Mouse (Mus musculus) ES-E14 (cell line): Measurements from ENCODE around the gene Mid2. TPM values are rescaled to one million over a fixed set of nuclear protein-coding genes. Genes with fewer than 3 reads are reported as not detected.

Experiments
- DNase-seq: peaks from one replicate; pipeline ENCODE4 v3.0.0-alpha.2; 2013; ENCODE audit warnings: low read depth, low spot score
- H3K27ac ChIP-seq: 2 replicates; pipeline ENCODE4 v1.5.1; 2012; ENCODE audit warnings: low read depth, mild to moderate bottlenecking, low read length, moderate library complexity, mixed read lengths; ENCODE audit not compliant: poor library complexity, insufficient read depth, severe bottlenecking
- H3K36me3 ChIP-seq: 2 replicates; pipeline ENCODE4 v1.6.1; 2012; ENCODE audit warnings: mild to moderate bottlenecking, low read length, moderate library complexity, mixed read lengths; ENCODE audit not compliant: control insufficient read depth, poor library complexity, insufficient read depth, severe bottlenecking
- H3K4me1 ChIP-seq, 2 experiments: fragments of 150-350 bp in 1 of 2; sonication (generic) in 1 of 2; 2 replicates each; pipeline ENCODE4 v1.6.1; 2012; ENCODE audit warnings: low read length in 2 of 2, mild to moderate bottlenecking in 1 of 2, mixed read lengths in 1 of 2; ENCODE audit not compliant: control insufficient read depth in 2 of 2, insufficient read depth in 2 of 2, poor library complexity in 1 of 2
- H3K4me3 ChIP-seq, 2 experiments: fragments of 150-350 bp in 1 of 2; sonication (generic) in 1 of 2; 2 replicates each; pipeline ENCODE4 v1.5.1; 2012; ENCODE audit warnings: low read length in 2 of 2, low read depth in 1 of 2, mild to moderate bottlenecking in 1 of 2, mixed read lengths in 1 of 2; ENCODE audit not compliant: insufficient read depth in 1 of 2, poor library complexity in 1 of 2, severe bottlenecking in 1 of 2
- H3K9ac ChIP-seq: 2 replicates; pipeline ENCODE4 v1.6.1; 2012; ENCODE audit warnings: low read depth, mild to moderate bottlenecking, low read length, mixed read lengths; ENCODE audit not compliant: poor library complexity, insufficient read depth, severe bottlenecking
- H3K9me3 ChIP-seq: fragments of 150-350 bp; sonication (generic); 2 replicates; pipeline ENCODE4 v1.6.1; 2012; ENCODE audit warnings: low read depth, mild to moderate bottlenecking, low read length; ENCODE audit not compliant: control insufficient read depth, insufficient read depth
- CHD2 ChIP-seq: IDR thresholded peaks from 2 replicates; pipeline ENCODE4 v1.6.1; 2014; ENCODE audit warnings: mild to moderate bottlenecking, low read depth, low read length, inconsistent platforms
- HCFC1 ChIP-seq: IDR thresholded peaks from 2 replicates; pipeline ENCODE4 v1.6.1; 2012; ENCODE audit warnings: low read length, inconsistent platforms, borderline replicate concordance; ENCODE audit not compliant: insufficient read depth
- MAFK ChIP-seq: IDR thresholded peaks from 2 replicates; pipeline ENCODE4 v1.6.1; 2014; ENCODE audit warnings: mild to moderate bottlenecking, low read depth, low read length, inconsistent platforms; ENCODE audit not compliant: insufficient read depth
- ZC3H11A ChIP-seq: IDR thresholded peaks from 2 replicates; pipeline ENCODE4 v1.6.1; 2012; ENCODE audit warnings: low read depth, mild to moderate bottlenecking, inconsistent platforms, low read length, borderline replicate concordance
- ZNF384 ChIP-seq: IDR thresholded peaks from 2 replicates; pipeline ENCODE4 v1.6.1; 2012; ENCODE audit warnings: low read depth, low read length, inconsistent platforms
- in situ Hi-C, 2 experiments: fragments of 600-800 bp; cut with MboI; formaldehyde crosslinking; loops; one replicate each; pipeline ENCODE4 v1.15.1; 2025; ENCODE audit warnings: low sequenced_read_pairs in 2 of 2, inconsistent platforms in 1 of 2; ENCODE audit not compliant: unreplicated experiment in 2 of 2
- total RNA-seq: library from RNA; depleted of rRNA; stranded (reverse); fragments of 300-350 nt; gene quantifications from 2 replicates; pipeline ENCODE4 v1.2.3, GENCODE M21; 2012

The Mid2 gene
- total RNA-seq, 1 experiment, result 0.94 TPM

DNA sequence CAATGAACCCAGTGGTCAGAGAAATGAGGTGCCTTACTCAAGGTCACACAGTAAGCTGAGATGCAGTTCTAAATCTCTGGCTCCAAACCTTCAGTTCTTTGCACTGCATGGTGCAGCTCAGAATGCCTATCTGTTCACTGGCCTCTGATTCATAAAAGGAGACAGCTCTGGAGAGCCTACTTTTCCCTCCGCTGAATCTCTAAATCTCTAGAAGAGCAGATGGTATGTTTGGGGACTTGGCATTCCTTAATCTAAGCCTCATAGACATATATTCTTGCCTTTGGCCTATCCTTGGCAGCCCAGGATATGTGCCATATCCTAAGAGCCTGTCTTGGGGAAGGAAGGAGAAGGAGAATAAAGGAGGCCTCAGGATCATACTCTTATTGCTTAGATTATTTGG is 38.8 kb downstream of the Mid2 start:
- Histone ChIP-seq H3K27ac (no peak overlapping the region), H3K36me3 (no peaks in the 10 kb centered on the region), H3K9me3 (no peaks in the 10 kb centered on the region), H3K4me3 (no peak overlapping the region), H3K9ac (no peak overlapping the region), H3K4me1 (no peaks in the 10 kb centered on the region)
- DNase-seq, result no peak
- TF ChIP-seq ZC3H11A (no peak), MAFK (no peak)
- in situ Hi-C loops, result loop anchor here in 1 of 2 experiments (25.0 kb wide), 1 partner anchor 216 kb away; no protein-coding TSS in a partner anchor

DNA sequence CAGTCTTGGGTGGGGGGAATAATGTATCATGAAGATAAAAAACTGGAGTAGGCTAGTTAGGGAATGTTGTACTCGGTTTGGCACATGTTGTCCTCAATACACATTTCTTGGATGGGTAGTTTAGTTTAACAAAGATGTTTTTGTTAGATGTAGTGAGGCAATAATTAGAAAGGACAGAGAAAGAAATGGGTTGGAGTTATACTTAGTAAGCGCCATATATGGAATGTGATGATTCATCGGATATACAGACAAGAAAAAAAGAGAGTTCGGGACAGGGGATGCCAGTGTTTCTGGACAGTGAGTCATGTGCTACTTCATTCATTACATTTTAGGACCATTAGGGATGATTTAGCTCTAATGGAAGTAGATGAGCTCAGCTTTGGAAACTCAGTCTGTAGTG is 41.7 kb downstream of the Mid2 start:
- no peaks in the 10 kb centered on the region for H3K9me3 ChIP-seq
- no peak overlapping the region for H3K27ac ChIP-seq
- H3K36me3 ChIP-seq, result no peaks in the 10 kb centered on the region
- in situ Hi-C loops, result loop anchor here in 1 of 2 experiments (25.0 kb wide), 1 partner anchor 219 kb away; no protein-coding TSS in a partner anchor
- no peak for DNase-seq
- TF ChIP-seq HCFC1 (no peak), MAFK (no peak), CHD2 (no peak), ZNF384 (no peak), ZC3H11A (no peak)
- no peak overlapping the region for H3K4me3 ChIP-seq
- H3K4me1 ChIP-seq, result no peaks in the 10 kb centered on the region
- H3K9ac ChIP-seq, result no peak overlapping the region

DNA sequence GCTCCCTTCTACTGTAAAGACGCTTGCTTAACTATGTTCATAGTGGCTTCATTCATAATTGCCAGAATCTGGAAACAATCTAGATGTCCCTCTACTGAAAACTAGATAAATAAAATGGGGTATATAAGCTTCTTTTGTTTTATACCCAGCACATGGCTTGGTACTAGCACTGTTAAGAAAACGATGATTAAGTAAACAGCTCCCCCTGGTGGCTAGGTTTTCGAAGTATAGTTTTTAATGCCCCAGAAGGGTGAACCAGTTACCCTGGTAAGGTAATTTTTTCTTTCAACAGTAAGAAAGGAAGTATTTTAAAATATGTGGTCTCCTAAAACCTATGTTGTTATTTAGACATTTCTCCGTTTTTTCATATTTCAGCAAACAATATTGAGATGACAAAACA is 58.0 kb downstream of the Mid2 start:
- DNase-seq, result peak; percentile 24
- Histone ChIP-seq H3K9me3 (no peaks in the 10 kb centered on the region), H3K27ac (no peak overlapping the region), H3K4me1 (no peaks in the 10 kb centered on the region), H3K4me3 (no peak overlapping the region), H3K36me3 (no peaks in the 10 kb centered on the region), H3K9ac (no peak overlapping the region)
- no peak for TF ChIP-seq ZNF384
- in situ Hi-C loops, result loop anchor here in 1 of 2 experiments (25.0 kb wide), 1 partner anchor 235 kb away; no protein-coding TSS in a partner anchor

DNA sequence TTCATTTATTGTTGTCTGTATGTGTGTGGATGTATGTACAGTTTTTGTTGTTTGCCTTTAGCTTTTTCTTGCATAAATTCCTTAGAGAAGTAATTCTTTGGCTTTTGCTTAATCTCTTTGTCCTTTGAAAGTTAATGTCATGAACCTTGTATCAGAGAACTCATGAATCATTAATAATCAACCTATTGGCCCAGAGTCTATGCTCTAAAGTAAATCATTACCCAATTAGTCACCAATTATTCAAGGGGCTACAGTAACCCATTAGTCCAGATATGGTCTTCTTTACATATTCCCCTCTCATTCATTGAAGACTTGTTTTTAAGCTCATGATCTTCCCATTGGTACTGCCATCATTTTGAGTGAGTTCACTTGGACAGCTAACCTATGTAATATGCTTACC is 74.6 kb downstream of the Mid2 start:
- no peaks in the 10 kb centered on the region for H3K36me3 ChIP-seq
- TF ChIP-seq MAFK (no peak), HCFC1 (no peak), ZNF384 (no peak), CHD2 (no peak), ZC3H11A (no peak)
- no peak for DNase-seq
- H3K9ac ChIP-seq, result no peak overlapping the region
- in situ Hi-C loops, result no loop called here
- no peaks in the 10 kb centered on the region for H3K9me3 ChIP-seq
- H3K4me1 ChIP-seq, result no peaks in the 10 kb centered on the region
- H3K27ac ChIP-seq, result no peak overlapping the region
- H3K4me3 ChIP-seq, result no peak overlapping the region

DNA sequence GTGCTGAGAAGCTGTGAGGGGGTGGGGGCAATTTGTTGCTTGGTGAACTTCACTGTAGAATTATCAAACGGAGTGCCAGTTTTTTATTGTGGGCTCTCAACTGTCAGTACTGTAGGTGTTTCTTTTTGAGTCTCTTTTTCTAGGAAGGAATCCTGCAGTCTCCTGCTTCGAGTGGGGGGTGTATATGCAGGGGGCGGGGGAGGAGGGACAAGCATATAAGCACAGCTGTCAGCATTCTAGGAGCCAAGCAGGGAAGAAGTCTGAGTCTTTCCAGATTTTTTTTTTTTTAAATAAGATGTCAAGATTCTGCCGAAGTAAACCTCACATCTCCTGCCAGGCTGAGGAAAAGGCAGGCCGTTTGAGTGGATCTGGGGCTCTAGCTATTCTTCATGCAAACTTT is 78.8 kb downstream of the Mid2 start:
- in situ Hi-C loops, result no loop called here
- Histone ChIP-seq H3K9me3 (no peaks in the 10 kb centered on the region), H3K4me1 (no peaks in the 10 kb centered on the region), H3K36me3 (no peaks in the 10 kb centered on the region), H3K27ac (no peak overlapping the region), H3K4me3 (no peak overlapping the region), H3K9ac (no peak overlapping the region)
- DNase-seq, result no peak
- TF ChIP-seq MAFK (no peak), ZNF384 (no peak), CHD2 (no peak), HCFC1 (no peak), ZC3H11A (no peak)
